Mouse (Mus musculus) lung, adult 2 months (tissue): ENCODE results near the gene Myo1h.

ENCODE experiments used
- CTCF ChIP-seq: fragments of 200-500 bp; IDR thresholded peaks from 2 replicates; pipeline ENCODE4 v1.5.1; 2011; ENCODE audit warnings: mild to moderate bottlenecking, low read length, control low read depth; ENCODE audit not compliant: insufficient read depth
- POLR2A ChIP-seq: fragments of 200-500 bp; IDR thresholded peaks from 2 replicates; pipeline ENCODE4 v1.6.1; 2011; ENCODE audit warnings: low read depth, mild to moderate bottlenecking, control low read depth, low read length, borderline replicate concordance; ENCODE audit errors: extremely low read depth

GRCm38 (mm10) chr5:114381013-114381351 lies 92.0 kb downstream of the Myo1h start:
- TF ChIP-seq POLR2A (no peak), CTCF (no peak)
